ENCODE assay signal across 11 mouse cellular contexts in genomic region chr19:25310989-25311388, GRCm38 (mm10).
"Had no signal": no experiment of that assay in that cellular context is flagged by ENCODE, and none has a peak within 500 bp of the region (broad histone marks: within the 10 kb centered on the region; RNA-seq: fewer than 3 reads in every experiment).

No protein-coding gene starts in this region.

- H3K9ac ChIP-seq: liver, embryonic 15.5 days; midbrain, embryonic 13.5 days had no signal

- H3K9me3 ChIP-seq: limb, embryonic 10.5 days; liver, embryonic 15.5 days; midbrain, embryonic 13.5 days had no signal

- H3K36me3 ChIP-seq: limb, embryonic 10.5 days; liver, embryonic 15.5 days; midbrain, embryonic 13.5 days had no signal

- DNase-seq: kidney, adult 8-10 months; kidney, postnatal 25 days; layer of hippocampus, adult 9-11 months; lung, adult 2 months; lung, postnatal 36 days; right cerebral cortex, postnatal 14 days had no signal

- H3K27ac ChIP-seq: limb, embryonic 10.5 days; liver, embryonic 15.5 days; midbrain, embryonic 13.5 days had no signal

- H3K27me3 ChIP-seq: midbrain, embryonic 13.5 days had no signal

- H3K4me3 ChIP-seq: limb, embryonic 10.5 days; liver, embryonic 15.5 days; midbrain, embryonic 13.5 days had no signal

- H3K4me2 ChIP-seq: liver, embryonic 15.5 days; midbrain, embryonic 13.5 days had no signal

- ATAC-seq: intestine, postnatal 0 days; lung, postnatal 0 days; midbrain, embryonic 13.5 days had no signal
